Mouse (Mus musculus): ENCODE data around the gene Mrvi1. TPM values are rescaled to one million over a fixed set of nuclear protein-coding genes. Genes with fewer than 3 reads are reported as not detected.

Mrvi1 gene
- polyA plus RNA-seq, 1 experiment from 2014 or later: 0.58 TPM

DNA sequence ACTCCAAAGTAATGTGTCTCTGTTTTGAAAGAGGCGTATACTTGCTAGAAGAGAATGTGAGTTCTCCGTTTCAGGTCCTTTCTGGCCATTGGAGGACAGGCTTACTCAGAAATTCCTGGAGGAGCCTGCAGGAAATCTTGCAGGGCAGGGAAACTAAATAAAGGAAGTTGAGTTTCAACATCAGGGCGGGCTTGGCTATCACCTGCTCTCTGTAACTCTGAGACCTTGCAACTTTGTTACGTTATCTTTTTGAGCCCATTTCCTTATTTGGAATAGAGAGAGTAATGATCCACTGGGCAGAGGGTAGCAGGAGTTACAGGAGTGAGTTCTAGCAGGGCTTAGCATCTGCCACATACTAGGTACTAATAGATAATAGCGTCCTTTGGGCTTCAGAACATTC is 122.1 kb downstream of the Mrvi1 start:
- DNase-seq (ENCODE audit: low spot score) (no peak), ATAC-seq (no peak)
- Histone ChIP-seq H3K9ac (ENCODE audit: low read length) (no peak overlapping the region), H3K27ac (ENCODE audit: low read depth, low read length) (no peak overlapping the region), H3K9me3 (replicated peaks; ENCODE audit: control insufficient read depth, low read length) (no peaks in the 10 kb centered on the region), H3K36me3 (ENCODE audit: control insufficient read depth, insufficient read depth, low read length) (no peaks in the 10 kb centered on the region), H3K4me3 (ENCODE audit: low read depth, low read length) (no peak overlapping the region), H3K4me1 (ENCODE audit: control insufficient read depth, insufficient read depth, low read length) (no peaks in the 10 kb centered on the region), H3K27me3 (replicated peaks; ENCODE audit: control insufficient read depth, insufficient read depth, low read length) (no peaks in the 10 kb centered on the region), H3K4me2 (ENCODE audit: low read length) (no peak overlapping the region)
- WGBS: 86% methylated on average over 5 of the region's 5 CpGs

GRCm38 (mm10) chr7:110855604-110856003 is 126.7 kb downstream of the Mrvi1 start:
- DNase-seq (ENCODE audit: low spot score): no peak
- Histone ChIP-seq H3K9ac (ENCODE audit: low read length) (no peak overlapping the region), H3K27me3 (replicated peaks; ENCODE audit: control insufficient read depth, insufficient read depth, low read length) (no peaks in the 10 kb centered on the region), H3K4me1 (ENCODE audit: control insufficient read depth, insufficient read depth, low read length) (no peaks in the 10 kb centered on the region), H3K4me2 (ENCODE audit: low read length) (no peak overlapping the region), H3K4me3 (ENCODE audit: low read depth, low read length) (no peak overlapping the region), H3K27ac (ENCODE audit: low read depth, low read length) (no peak overlapping the region), H3K36me3 (ENCODE audit: control insufficient read depth, insufficient read depth, low read length) (no peaks in the 10 kb centered on the region), H3K9me3 (replicated peaks; ENCODE audit: control insufficient read depth, low read length) (no peaks in the 10 kb centered on the region)
- ATAC-seq: no peak
- 100% methylated on average over 1 of the region's 1 CpGs for WGBS

DNA sequence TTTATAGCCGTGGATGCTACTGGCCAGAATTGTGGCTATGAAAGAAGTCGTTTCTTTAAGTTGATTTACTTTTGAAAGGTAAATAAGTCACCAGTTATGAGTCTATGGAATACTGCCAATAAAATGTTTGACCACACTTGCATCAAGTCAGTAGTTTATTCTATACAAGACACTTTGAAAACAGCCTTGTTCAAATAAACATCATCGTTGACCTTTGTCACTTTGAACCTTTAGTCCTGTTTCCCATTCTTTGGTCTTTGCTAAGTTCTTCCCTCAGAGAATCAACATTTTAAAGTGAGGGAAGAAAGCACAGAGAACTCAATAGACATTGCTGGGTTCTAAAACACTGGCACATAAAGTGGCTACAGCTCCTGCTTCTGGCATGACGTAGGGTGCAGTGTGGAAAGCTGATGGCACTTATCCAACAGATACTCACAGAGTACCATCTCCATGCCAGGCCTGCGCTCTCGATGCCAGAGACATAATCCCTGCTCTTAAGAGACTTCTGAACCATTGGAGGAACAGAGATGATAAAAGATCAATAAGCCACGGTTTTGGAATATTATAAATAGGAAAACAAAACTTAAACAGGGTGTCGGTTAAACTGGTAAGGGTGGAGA is 127.2 kb downstream of the Mrvi1 start:
- WGBS: 77% methylated on average over 8 of the region's 8 CpGs
- no peak overlapping the region for H3K9ac ChIP-seq (ENCODE audit: low read length)
- no peaks in the 10 kb centered on the region for H3K27me3 ChIP-seq (replicated peaks; ENCODE audit: control insufficient read depth, insufficient read depth, low read length)
- no peak overlapping the region for H3K27ac ChIP-seq (ENCODE audit: low read depth, low read length)
- no peaks in the 10 kb centered on the region for H3K4me1 ChIP-seq (ENCODE audit: control insufficient read depth, insufficient read depth, low read length)
- H3K36me3 ChIP-seq (ENCODE audit: control insufficient read depth, insufficient read depth, low read length): no peaks in the 10 kb centered on the region
- ATAC-seq: no peak
- H3K4me2 ChIP-seq (ENCODE audit: low read length): no peak overlapping the region
- no peak overlapping the region for H3K4me3 ChIP-seq (ENCODE audit: low read depth, low read length)
- H3K9me3 ChIP-seq (replicated peaks; ENCODE audit: control insufficient read depth, low read length): no peaks in the 10 kb centered on the region
- peak; percentile 64 for DNase-seq (ENCODE audit: low spot score)

DNA sequence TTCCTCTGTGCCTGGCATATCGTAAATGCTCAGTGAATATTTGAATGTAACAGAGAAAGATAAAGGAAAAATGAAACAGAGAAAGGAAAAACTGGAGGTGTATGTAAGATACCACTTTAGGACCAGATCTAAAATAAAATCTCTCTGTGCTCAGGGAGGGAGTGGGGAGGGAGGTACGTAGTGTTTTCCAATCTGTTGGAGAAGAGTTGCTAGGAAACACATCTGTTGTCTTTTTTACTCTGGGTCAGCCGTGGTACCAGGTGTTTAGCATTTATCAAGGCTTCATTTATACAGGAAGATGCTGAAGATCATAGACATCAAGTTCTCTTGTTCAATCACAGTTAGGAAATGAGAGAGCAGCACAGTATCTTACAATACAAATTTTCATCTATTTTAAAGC is 127.7 kb downstream of the Mrvi1 start:
- Histone ChIP-seq H3K4me2 (ENCODE audit: low read length) (no peak overlapping the region), H3K4me1 (ENCODE audit: control insufficient read depth, insufficient read depth, low read length) (no peaks in the 10 kb centered on the region), H3K4me3 (ENCODE audit: low read depth, low read length) (no peak overlapping the region), H3K9me3 (replicated peaks; ENCODE audit: control insufficient read depth, low read length) (no peaks in the 10 kb centered on the region), H3K27ac (ENCODE audit: low read depth, low read length) (no peak overlapping the region), H3K27me3 (replicated peaks; ENCODE audit: control insufficient read depth, insufficient read depth, low read length) (no peaks in the 10 kb centered on the region), H3K36me3 (ENCODE audit: control insufficient read depth, insufficient read depth, low read length) (no peaks in the 10 kb centered on the region), H3K9ac (ENCODE audit: low read length) (no peak overlapping the region)
- DNase-seq (ENCODE audit: low spot score) (no peak), ATAC-seq (no peak)
- WGBS: 68% methylated on average over 3 of the region's 3 CpGs

DNA sequence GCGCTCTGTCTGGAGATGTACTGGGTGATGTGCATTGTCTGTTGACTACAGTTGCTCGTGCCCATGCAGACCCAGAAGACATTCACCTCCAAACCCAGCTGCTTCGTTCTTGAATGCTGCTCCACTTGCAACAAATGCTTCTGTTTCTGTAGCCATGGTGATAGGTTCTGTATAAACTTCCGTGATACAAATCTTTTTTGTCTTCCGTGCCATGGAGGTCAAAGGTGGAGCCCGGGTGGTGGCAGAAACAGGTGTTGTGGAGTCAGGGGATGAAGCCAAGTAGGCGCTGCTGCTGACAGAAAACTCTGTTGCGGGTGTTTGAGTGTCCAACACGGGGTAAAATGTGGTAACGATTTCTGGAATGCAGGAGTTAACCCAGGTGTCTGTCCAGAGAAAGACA is 128.7 kb downstream of the Mrvi1 start:
- ATAC-seq (no peak), DNase-seq (ENCODE audit: low spot score) (no peak)
- Histone ChIP-seq H3K9me3 (replicated peaks; ENCODE audit: control insufficient read depth, low read length) (no peaks in the 10 kb centered on the region), H3K9ac (ENCODE audit: low read length) (no peak overlapping the region), H3K4me3 (ENCODE audit: low read depth, low read length) (no peak overlapping the region), H3K4me2 (ENCODE audit: low read length) (no peak overlapping the region), H3K27me3 (replicated peaks; ENCODE audit: control insufficient read depth, insufficient read depth, low read length) (no peaks in the 10 kb centered on the region), H3K4me1 (ENCODE audit: control insufficient read depth, insufficient read depth, low read length) (no peaks in the 10 kb centered on the region), H3K27ac (ENCODE audit: low read depth, low read length) (no peak overlapping the region), H3K36me3 (ENCODE audit: control insufficient read depth, insufficient read depth, low read length) (no peaks in the 10 kb centered on the region)
- 72% methylated on average over 10 of the region's 10 CpGs for WGBS

DNA sequence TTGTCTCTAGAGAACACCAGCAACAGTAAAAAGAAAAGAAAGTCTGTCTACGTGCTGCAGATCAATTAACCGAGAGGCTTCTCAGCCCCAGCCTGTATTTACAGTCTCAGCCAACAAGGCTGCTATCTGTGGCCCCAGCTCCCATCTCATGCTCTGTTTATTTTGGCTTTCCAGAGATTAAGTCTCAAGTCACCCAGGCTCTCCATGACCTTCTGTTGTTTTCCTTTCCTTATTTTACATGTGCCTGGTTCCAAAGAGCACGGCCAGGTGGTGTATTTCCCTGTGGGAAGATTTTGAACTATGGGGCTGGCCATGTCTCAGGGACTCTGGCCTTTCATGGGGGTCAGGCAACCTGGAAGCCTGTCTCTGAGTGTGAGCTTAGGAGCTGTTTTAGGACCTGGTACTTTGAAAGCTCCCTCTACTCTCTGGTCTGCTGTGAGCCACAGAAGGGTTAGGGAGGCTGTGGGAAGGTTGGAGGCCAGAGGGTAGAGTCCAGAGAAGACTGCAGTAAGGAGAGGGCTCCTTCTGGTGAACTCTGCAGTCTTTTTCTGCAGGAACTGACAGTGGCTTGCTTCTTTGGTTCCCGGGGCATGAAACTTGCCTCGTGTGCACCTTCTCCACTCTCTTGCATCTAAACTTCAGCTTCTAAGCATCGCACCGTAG is 130.6 kb downstream of the Mrvi1 start:
- no peak overlapping the region for H3K27ac ChIP-seq (ENCODE audit: low read depth, low read length)
- no peak overlapping the region for H3K9ac ChIP-seq (ENCODE audit: low read length)
- no peaks in the 10 kb centered on the region for H3K9me3 ChIP-seq (replicated peaks; ENCODE audit: control insufficient read depth, low read length)
- H3K4me1 ChIP-seq (ENCODE audit: control insufficient read depth, insufficient read depth, low read length): no peaks in the 10 kb centered on the region
- no peak overlapping the region for H3K4me3 ChIP-seq (ENCODE audit: low read depth, low read length)
- DNase-seq (ENCODE audit: low spot score) (no peak), ATAC-seq (no peak)
- WGBS: 86% methylated on average over 7 of the region's 7 CpGs
- H3K36me3 ChIP-seq (ENCODE audit: control insufficient read depth, insufficient read depth, low read length): no peaks in the 10 kb centered on the region
- H3K27me3 ChIP-seq (replicated peaks; ENCODE audit: control insufficient read depth, insufficient read depth, low read length): no peaks in the 10 kb centered on the region
- H3K4me2 ChIP-seq (ENCODE audit: low read length): no peak overlapping the region

DNA sequence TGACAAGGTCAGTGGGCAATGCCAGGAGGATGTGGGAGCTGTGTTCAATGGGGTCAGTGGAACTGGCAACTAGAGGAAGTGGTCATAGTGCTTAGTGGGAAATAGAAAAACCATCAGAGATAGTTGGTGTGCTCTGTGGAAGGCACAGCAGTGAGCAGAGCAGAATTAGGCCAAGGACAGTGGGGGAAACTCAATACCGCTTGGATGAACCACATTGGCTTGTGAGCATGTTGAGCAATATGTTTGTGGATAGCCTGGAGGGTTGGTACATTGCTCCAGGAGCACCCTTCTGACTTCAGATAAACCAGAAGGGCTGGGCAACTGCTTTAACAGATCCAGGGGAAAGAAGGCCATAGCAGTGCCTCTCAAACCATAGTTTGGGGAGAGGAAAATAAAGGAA is 133.9 kb downstream of the Mrvi1 start:
- Histone ChIP-seq H3K4me2 (ENCODE audit: low read length) (no peak overlapping the region), H3K36me3 (ENCODE audit: control insufficient read depth, insufficient read depth, low read length) (no peaks in the 10 kb centered on the region), H3K9me3 (replicated peaks; ENCODE audit: control insufficient read depth, low read length) (no peaks in the 10 kb centered on the region), H3K4me1 (ENCODE audit: control insufficient read depth, insufficient read depth, low read length) (0 out of 2 replicates have a peak, but pooled peaks cover 2% of the 10 kb centered on the region), H3K9ac (ENCODE audit: low read length) (no peak overlapping the region), H3K27me3 (replicated peaks; ENCODE audit: control insufficient read depth, insufficient read depth, low read length) (no peaks in the 10 kb centered on the region), H3K4me3 (ENCODE audit: low read depth, low read length) (no peak overlapping the region), H3K27ac (ENCODE audit: low read depth, low read length) (no peak overlapping the region)
- 96% methylated on average over 1 of the region's 1 CpGs for WGBS
- no peak for DNase-seq (ENCODE audit: low spot score)
- ATAC-seq: no peak

DNA sequence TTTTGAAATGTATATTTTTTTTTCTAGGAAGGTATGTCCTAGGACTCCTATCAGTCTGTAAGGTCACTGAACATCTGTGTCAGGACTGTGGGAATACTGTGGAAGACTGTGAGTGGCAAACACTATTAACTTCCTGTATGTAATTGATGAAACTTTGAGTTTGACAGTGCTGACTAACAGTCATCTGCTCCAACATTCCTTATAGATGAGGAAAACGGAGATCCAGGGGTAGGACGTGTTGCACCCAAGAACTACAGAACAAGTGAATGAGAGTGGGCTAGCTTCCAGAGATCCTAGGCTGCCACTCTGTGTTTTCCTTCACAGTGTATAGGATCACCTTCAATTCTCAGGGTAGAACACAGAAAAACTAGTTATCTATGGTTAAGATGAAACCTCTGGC is 134.9 kb downstream of the Mrvi1 start:
- no peak overlapping the region for H3K4me2 ChIP-seq (ENCODE audit: low read length)
- H3K4me3 ChIP-seq (ENCODE audit: low read depth, low read length): no peak overlapping the region
- no peak for ATAC-seq
- 88% methylated on average over 2 of the region's 2 CpGs for WGBS
- no peaks in the 10 kb centered on the region for H3K9me3 ChIP-seq (replicated peaks; ENCODE audit: control insufficient read depth, low read length)
- H3K36me3 ChIP-seq (ENCODE audit: control insufficient read depth, insufficient read depth, low read length): no peaks in the 10 kb centered on the region
- 0 out of 2 replicates have a peak, but pooled peaks cover 4% of the 10 kb centered on the region for H3K4me1 ChIP-seq (ENCODE audit: control insufficient read depth, insufficient read depth, low read length)
- no peaks in the 10 kb centered on the region for H3K27me3 ChIP-seq (replicated peaks; ENCODE audit: control insufficient read depth, insufficient read depth, low read length)
- no peak overlapping the region for H3K9ac ChIP-seq (ENCODE audit: low read length)
- no peak overlapping the region for H3K27ac ChIP-seq (ENCODE audit: low read depth, low read length)
- no peak for DNase-seq (ENCODE audit: low spot score)
